Mouse (Mus musculus) MEL (cell line): ENCODE results near the gene Mrps18b. TPM values are rescaled to one million over a fixed set of nuclear protein-coding genes. Genes with fewer than 3 reads are reported as not detected.
"Not testable (repeated sequence)": the region's sequence is repeated elsewhere in the genome, so short reads cannot be mapped to it uniquely, and the experiment has no call there.

Experiments
- DNase-seq: peaks from one replicate; pipeline ENCODE4 v3.0.0; 2011; ENCODE audit warnings: low read depth, low spot score
- H3K27ac ChIP-seq: 2 replicates; pipeline ENCODE4 v1.5.1; 2012; ENCODE audit warnings: low read depth, mild to moderate bottlenecking, control low read depth, low read length, moderate library complexity; ENCODE audit not compliant: control insufficient read depth
- H3K27me3 ChIP-seq, 2 experiments: fragments of 150-350 bp in 1 of 2; sonication (generic) in 1 of 2; 2 replicates each; pipeline ENCODE4 v1.6.1; 2012; ENCODE audit warnings: low read length in 2 of 2, mild to moderate bottlenecking in 2 of 2, improper control_type of control experiment in 1 of 2, moderate library complexity in 1 of 2; ENCODE audit not compliant: insufficient read depth in 2 of 2, control insufficient read depth in 1 of 2
- H3K36me3 ChIP-seq, 2 experiments: 2 replicates each; pipeline ENCODE4 v1.6.1; 2012 to 2014; ENCODE audit warnings: low read length in 2 of 2, improper control_type of control experiment in 1 of 2, inconsistent platforms in 1 of 2, mild to moderate bottlenecking in 1 of 2; ENCODE audit not compliant: insufficient read depth in 2 of 2, control insufficient read depth in 1 of 2
- H3K4me1 ChIP-seq, 2 experiments: fragments of 150-350 bp in 1 of 2; sonication (generic) in 1 of 2; 2 replicates each; pipeline ENCODE4 v1.6.1; 2012; ENCODE audit warnings: low read length in 2 of 2, improper control_type of control experiment in 1 of 2, mild to moderate bottlenecking in 1 of 2; ENCODE audit not compliant: insufficient read depth in 2 of 2, control insufficient read depth in 1 of 2
- H3K4me3 ChIP-seq, 2 experiments: fragments of 150-350 bp in 1 of 2; sonication (generic) in 1 of 2; 2 replicates each; pipeline ENCODE4 v1.5.1; 2012; ENCODE audit warnings: low read depth in 2 of 2, low read length in 2 of 2, mild to moderate bottlenecking in 2 of 2, moderate library complexity in 2 of 2, control low read depth in 1 of 2, improper control_type of control experiment in 1 of 2; ENCODE audit not compliant: control insufficient read depth in 1 of 2, insufficient read depth in 1 of 2
- H3K79me2 ChIP-seq: 2 replicates; pipeline ENCODE4 v1.6.1; 2012; ENCODE audit warnings: mild to moderate bottlenecking, low read length, moderate library complexity; ENCODE audit not compliant: control insufficient read depth, poor library complexity, insufficient read depth
- H3K9ac ChIP-seq: 2 replicates; pipeline ENCODE4 v1.6.1; 2012; ENCODE audit warnings: low read depth, mild to moderate bottlenecking, control low read depth, low read length, moderate library complexity; ENCODE audit not compliant: control insufficient read depth, poor library complexity, severe bottlenecking
- H3K9me3 ChIP-seq: fragments of 150-350 bp; sonication (generic); replicated peaks from 2 replicates; pipeline ENCODE4 v1.6.1; 2012; ENCODE audit warnings: mild to moderate bottlenecking, low read length, improper control_type of control experiment, moderate library complexity; ENCODE audit not compliant: insufficient read depth
- BHLHE40 ChIP-seq: IDR thresholded peaks from 2 replicates; pipeline ENCODE4 v1.6.1; 2012; ENCODE audit warnings: low read depth, mild to moderate bottlenecking, inconsistent platforms, low read length, improper control_type of control experiment, borderline replicate concordance
- KAT2A ChIP-seq: conservative IDR thresholded peaks from 2 replicates; pipeline ENCODE4 v1.6.1; 2012; ENCODE audit warnings: low read depth, low read length, improper control_type of control experiment, inconsistent platforms
- NELFE ChIP-seq: IDR thresholded peaks from 2 replicates; pipeline ENCODE4 v1.6.1; 2011; ENCODE audit warnings: low read depth, low read length, improper control_type of control experiment
- POLR2AphosphoS2 ChIP-seq: IDR thresholded peaks from 2 replicates; pipeline ENCODE4 v1.6.1; 2011; ENCODE audit warnings: low read length, improper control_type of control experiment
- POLR2AphosphoS5 ChIP-seq: IDR thresholded peaks from 2 replicates; pipeline ENCODE4 v1.6.1; 2012; ENCODE audit warnings: low read depth, borderline replicate concordance, mild to moderate bottlenecking, inconsistent platforms, low read length, moderate library complexity, mixed read lengths
- RAD21 ChIP-seq: IDR thresholded peaks from 2 replicates; pipeline ENCODE4 v1.6.1; 2011; ENCODE audit warnings: mild to moderate bottlenecking, low read depth, low read length, improper control_type of control experiment
- RCOR1 ChIP-seq: IDR thresholded peaks from 2 replicates; pipeline ENCODE4 v1.6.1; 2012; ENCODE audit warnings: low read depth, mild to moderate bottlenecking, inconsistent platforms, low read length, improper control_type of control experiment
- SMC3 ChIP-seq: IDR thresholded peaks from 2 replicates; pipeline ENCODE4 v1.6.1; 2011; ENCODE audit warnings: low read depth, low read length, improper control_type of control experiment
- TBP ChIP-seq: IDR thresholded peaks from 2 replicates; pipeline ENCODE4 v1.8.0; 2011; ENCODE audit warnings: low read depth, low read length, improper control_type of control experiment
- TCF12 ChIP-seq: IDR thresholded peaks from 2 replicates; pipeline ENCODE4 v1.6.1; 2014; ENCODE audit warnings: low read depth, mild to moderate bottlenecking, inconsistent platforms, low read length, improper control_type of control experiment, moderate library complexity
- UBTF ChIP-seq: IDR thresholded peaks from 2 replicates; pipeline ENCODE4 v1.6.1; 2012; ENCODE audit warnings: low read depth, mild to moderate bottlenecking, inconsistent platforms, low read length, improper control_type of control experiment, moderate library complexity, borderline replicate concordance; ENCODE audit not compliant: insufficient read depth
- ZKSCAN1 ChIP-seq: IDR thresholded peaks from 2 replicates; pipeline ENCODE4 v1.6.1; 2012; ENCODE audit warnings: low read depth, mild to moderate bottlenecking, inconsistent platforms, low read length, improper control_type of control experiment, moderate library complexity
- ZMIZ1 ChIP-seq: IDR thresholded peaks from 2 replicates; pipeline ENCODE4 v1.6.1; 2012; ENCODE audit warnings: low read depth, mild to moderate bottlenecking, inconsistent platforms, low read length, improper control_type of control experiment, moderate library complexity
- ZNF384 ChIP-seq: IDR thresholded peaks from 2 replicates; pipeline ENCODE4 v1.6.1; 2012; ENCODE audit warnings: low read depth, mild to moderate bottlenecking, inconsistent platforms, low read length, improper control_type of control experiment
- polyA plus RNA-seq, 2 experiments: library from polyadenylated mRNA; stranded (reverse) in 1 of 2; unstranded in 1 of 2; fragments of >175 nt in 1 of 2; fragments of >200 nt in 1 of 2; gene quantifications; 2 replicates each; pipeline versions ENCODE4 v1.2.1 to v1.2.4; 2012; ENCODE audit warnings: low replicate concordance in 2 of 2, low read depth in 1 of 2; ENCODE audit not compliant: insufficient read length in 2 of 2, insufficient read depth in 1 of 2, missing spikeins in 1 of 2
- total RNA-seq: library from RNA; depleted of rRNA; stranded (reverse); fragments of 300-350 nt; gene quantifications from 2 replicates; pipeline ENCODE4 v1.2.3, GENCODE M21; 2012

The Mrps18b gene
- total and polyA plus RNA-seq, 3 experiments: 179 to 239 TPM; not detected in 1

DNA sequence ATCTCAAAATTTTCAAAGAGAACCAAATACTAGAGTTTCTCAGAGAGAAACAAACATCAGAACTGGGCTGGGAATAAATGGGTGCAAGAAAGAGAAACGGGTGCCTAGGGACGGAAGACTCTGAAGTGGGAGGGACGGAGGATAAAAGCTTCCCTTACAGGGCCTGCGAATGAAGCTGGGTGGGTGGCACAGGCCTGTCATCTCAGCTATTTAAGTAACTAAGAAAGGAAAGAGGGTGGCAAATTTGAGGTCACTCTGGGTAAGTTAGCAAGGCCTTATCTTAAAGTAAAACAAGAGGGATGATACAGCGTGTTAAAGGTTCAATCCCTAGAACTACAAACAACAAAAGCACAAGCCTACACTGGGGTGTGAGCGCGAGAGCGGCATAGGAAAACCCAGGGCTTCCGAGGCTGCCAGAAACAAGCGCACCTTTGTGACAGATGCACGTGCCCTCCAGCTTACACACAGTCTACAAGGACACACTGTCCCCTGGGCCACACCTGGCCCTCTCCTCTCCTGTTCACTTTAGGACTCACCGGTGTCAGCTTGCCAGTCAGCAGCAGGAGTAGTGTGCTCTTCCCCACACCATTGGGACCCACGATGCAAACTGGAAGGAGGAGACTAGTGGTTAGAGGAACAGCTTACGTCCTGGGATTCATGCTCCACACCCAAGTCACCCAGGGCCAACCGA is 42.5 kb upstream of the Mrps18b start:
- no peak overlapping the region for H3K4me3 ChIP-seq
- H3K9me3 ChIP-seq: no peaks in the 10 kb centered on the region
- no peaks in the 10 kb centered on the region for H3K27me3 ChIP-seq
- no peak for DNase-seq
- 0 out of 2 replicates have a peak, but pooled peaks cover under 1% of the 10 kb centered on the region for H3K79me2 ChIP-seq
- no peak overlapping the region for H3K27ac ChIP-seq
- TF ChIP-seq BHLHE40 (no peak), KAT2A (no peak), POLR2AphosphoS2 (no peak), RCOR1 (no peak), ZNF384 (no peak), RAD21 (no peak), UBTF (no peak), NELFE (no peak), ZKSCAN1 (no peak), POLR2AphosphoS5 (no peak), ZMIZ1 (no peak), TBP (no peak)
- no peaks in the 10 kb centered on the region for H3K4me1 ChIP-seq
- peaks cover 0 to 10% of the 10 kb centered on the region in 2 experiments; a peak in 2 of 4 replicates for H3K36me3 ChIP-seq
- no peak overlapping the region for H3K9ac ChIP-seq

DNA sequence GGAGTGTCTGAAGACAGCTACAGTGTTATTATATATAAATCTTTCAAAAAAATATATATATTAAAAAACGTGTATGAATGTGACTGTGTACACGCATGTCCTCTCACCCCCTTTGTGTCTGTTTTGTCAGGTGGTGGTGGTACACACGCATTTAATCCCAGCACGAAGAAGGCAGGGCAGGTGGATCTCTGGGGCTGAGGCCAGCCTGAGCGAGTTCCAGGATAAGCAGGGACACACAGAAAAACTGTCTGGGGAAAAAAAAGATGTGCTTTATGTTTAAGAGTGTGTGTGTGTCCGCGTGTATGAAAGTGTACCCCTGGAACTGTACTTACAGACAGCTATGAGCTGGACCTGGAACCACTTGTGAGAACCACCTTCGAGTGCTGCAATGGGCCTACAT is 38.5 kb upstream of the Mrps18b start:
- peaks cover 0 to 5% of the 10 kb centered on the region in 2 experiments; a peak in 2 of 4 replicates for H3K36me3 ChIP-seq
- H3K9me3 ChIP-seq: no peaks in the 10 kb centered on the region
- no peaks in the 10 kb centered on the region for H3K4me1 ChIP-seq
- H3K27ac ChIP-seq: no peak overlapping the region
- no peaks in the 10 kb centered on the region for H3K79me2 ChIP-seq
- no peak for TF ChIP-seq SMC3
- no peak for TF ChIP-seq NELFE
- no peak for TF ChIP-seq UBTF
- no peak for TF ChIP-seq TCF12
- H3K9ac ChIP-seq: no peak overlapping the region
- DNase-seq: no peak
- no peak overlapping the region for H3K4me3 ChIP-seq
- H3K27me3 ChIP-seq: no peaks in the 10 kb centered on the region

GRCm38 (mm10) chr17:35952559-35952958 is 36.4 kb upstream of the Mrps18b start:
- H3K27me3 ChIP-seq, H3K36me3 ChIP-seq, H3K9ac ChIP-seq, H3K27ac ChIP-seq, H3K9me3 ChIP-seq, H3K79me2 ChIP-seq, DNase-seq, H3K4me3 ChIP-seq, H3K4me1 ChIP-seq: not testable (repeated sequence)

DNA sequence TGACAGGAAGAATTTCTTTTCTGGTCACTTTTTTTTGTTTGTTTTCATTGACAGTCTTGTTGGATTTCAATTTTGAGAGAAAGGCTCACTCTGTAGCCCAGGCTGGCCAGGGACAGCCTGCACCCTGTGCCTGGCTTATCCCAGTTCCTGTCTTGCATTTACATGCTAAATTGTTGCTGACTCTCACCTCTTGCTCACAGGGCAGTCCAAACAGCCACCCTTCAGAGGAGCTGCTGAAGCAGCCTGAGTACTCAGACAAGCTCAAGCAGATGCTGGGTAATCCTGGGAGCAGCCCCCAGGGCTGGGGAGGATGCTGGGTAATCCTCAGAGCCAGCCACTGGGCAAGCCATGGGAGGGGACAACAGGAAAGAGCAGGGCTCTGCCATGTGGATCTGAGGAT is 34.8 kb upstream of the Mrps18b start:
- not testable (repeated sequence) for H3K27ac ChIP-seq, H3K36me3 ChIP-seq, H3K4me3 ChIP-seq, DNase-seq, H3K9ac ChIP-seq, H3K27me3 ChIP-seq, H3K9me3 ChIP-seq, H3K79me2 ChIP-seq, H3K4me1 ChIP-seq
